Comparison of ENCODE assay signal across 8 mouse cellular contexts in genomic region chr11:43835880-43836740, GRCm38 (mm10).
DNase-seq lines count a peak whose midpoint lies in the region; ATAC-seq and TF ChIP-seq lines count a peak whose summit lies in the region.

No protein-coding gene starts in this region.

- H3K27ac ChIP-seq in embryonic facial prominence, embryonic 13.5 days: no peak overlapping the region
- no peak overlapping the region for H3K27ac ChIP-seq in kidney, adult 2 months (ENCODE audit: insufficient read depth, low read depth, low read length)
- H3K27ac ChIP-seq in limb, embryonic 11.5 days (replicated peaks; ENCODE audit: low read depth, low read length): no peak overlapping the region
- H3K27ac ChIP-seq in midbrain, embryonic 12.5 days (replicated peaks): no peak overlapping the region
- peak overlapping the region; percentile 34; the same call in 1 of the 2 replicates for H3K27ac ChIP-seq in spleen, adult 2 months (ENCODE audit: insufficient read depth, low read length)

- H3K36me3 ChIP-seq in embryonic facial prominence, embryonic 13.5 days: no peaks in the 10 kb centered on the region
- no peaks in the 10 kb centered on the region for H3K36me3 ChIP-seq in kidney, adult 2 months (ENCODE audit: control insufficient read depth, insufficient read depth, low read length)
- H3K36me3 ChIP-seq in limb, embryonic 11.5 days (ENCODE audit: control insufficient read depth, insufficient read depth, low read length): no peaks in the 10 kb centered on the region
- no peaks in the 10 kb centered on the region for H3K36me3 ChIP-seq in midbrain, embryonic 12.5 days
- H3K36me3 ChIP-seq in spleen, adult 2 months (ENCODE audit: control insufficient read depth, insufficient read depth, low read length): no peaks in the 10 kb centered on the region

- WGBS in embryonic facial prominence, embryonic 13.5 days: 5% methylated on average over 68 of the region's 68 CpGs
- WGBS in kidney, adult 2 months: 4% methylated on average over 68 of the region's 68 CpGs
- whole genome bisulfite sequencing in limb, embryonic 11.5 days: 5% methylated on average over 62 of the region's 68 CpGs
- WGBS in midbrain, embryonic 12.5 days: 6% methylated on average over 66 of the region's 68 CpGs
- WGBS in spleen, adult 2 months: 7% methylated on average over 68 of the region's 68 CpGs

- TF ChIP-seq POLR2A in kidney, adult 2 months (IDR thresholded peaks at IDR 0.05; ENCODE audit: low read depth, low read length): no peak
- TF ChIP-seq POLR2A in spleen, adult 2 months (IDR thresholded peaks at IDR 0.05; ENCODE audit: low read depth, low read length): no peak

- peak; percentile 85 for ATAC-seq in embryonic facial prominence, embryonic 13.5 days (ENCODE audit: insufficient number of reproducible peaks, insufficient read depth, low FRiP score, low TSS enrichment, low read depth)
- peak; percentile 94 for ATAC-seq in limb, embryonic 11.5 days (ENCODE audit: insufficient number of reproducible peaks, low FRiP score, low TSS enrichment, low read depth)
- ATAC-seq in midbrain, embryonic 12.5 days (ENCODE audit: low FRiP score, low read depth): peak; percentile 99

- H3K4me1 ChIP-seq in embryonic facial prominence, embryonic 13.5 days: peaks cover 8% of the 10 kb centered on the region
- no peaks in the 10 kb centered on the region for H3K4me1 ChIP-seq in kidney, adult 2 months (ENCODE audit: control insufficient read depth, insufficient read depth, low read length)
- H3K4me1 ChIP-seq in limb, embryonic 11.5 days (ENCODE audit: control insufficient read depth, insufficient read depth, low read length): no peaks in the 10 kb centered on the region
- peaks cover 7% of the 10 kb centered on the region; the same call in 1 of the 2 replicates for H3K4me1 ChIP-seq in midbrain, embryonic 12.5 days
- no peaks in the 10 kb centered on the region; the same call in 1 of the 2 replicates for H3K4me1 ChIP-seq in spleen, adult 2 months (ENCODE audit: control insufficient read depth, insufficient read depth, insufficient read length)

- peak; percentile 88 for DNase-seq in adrenal gland, postnatal 36 days
- peak; percentile 50 for DNase-seq in heart, adult 8-10 months (ENCODE audit: low spot score)
- DNase-seq in kidney, adult 2 months: peak; percentile 75
- peak; percentile 87 for DNase-seq in limb, embryonic 11.5 days (ENCODE audit: low spot score)
- DNase-seq in spleen, adult 2 months (ENCODE audit: low read depth in 1 of 2, low spot score in 2 of 2): no peak
- no peak for DNase-seq in T-cell, adult 2 months (ENCODE audit: low spot score)

- peak overlapping the region; percentile 56 for H3K4me3 ChIP-seq in embryonic facial prominence, embryonic 13.5 days
- peak overlapping the region; percentile 16 for H3K4me3 ChIP-seq in kidney, adult 2 months (ENCODE audit: insufficient read depth, low read depth, low read length)
- peak overlapping the region; percentile 41 for H3K4me3 ChIP-seq in limb, embryonic 11.5 days (ENCODE audit: low read depth, low read length)
- H3K4me3 ChIP-seq in midbrain, embryonic 12.5 days: peak overlapping the region; percentile 63
- H3K4me3 ChIP-seq in spleen, adult 2 months (ENCODE audit: extremely low read depth, insufficient read depth, insufficient read length): peak overlapping the region; percentile 27; the same call in 1 of the 2 replicates

- TF ChIP-seq CTCF in kidney, adult 2 months (conservative IDR thresholded peaks at IDR 0.05; ENCODE audit: insufficient read depth, insufficient read length, low read depth, low read length): no peak; the same call in 1 of the 2 replicates
- TF ChIP-seq CTCF in spleen, adult 2 months (IDR thresholded peaks at IDR 0.05; ENCODE audit: extremely low read depth, insufficient read depth, insufficient read length, insufficient replicate concordance): no peak

- peak overlapping the region; percentile 81 for H3K4me2 ChIP-seq in embryonic facial prominence, embryonic 13.5 days
- H3K4me2 ChIP-seq in limb, embryonic 11.5 days (ENCODE audit: low read depth, severe bottlenecking): peak overlapping the region; percentile 87
- H3K4me2 ChIP-seq in midbrain, embryonic 12.5 days (replicated peaks): peak overlapping the region; percentile 75

- peaks cover 51% of the 10 kb centered on the region for H3K27me3 ChIP-seq in embryonic facial prominence, embryonic 13.5 days
- no peaks in the 10 kb centered on the region for H3K27me3 ChIP-seq in kidney, adult 2 months (replicated peaks; ENCODE audit: control insufficient read depth, insufficient read depth, low read length)
- peaks cover 23% of the 10 kb centered on the region for H3K27me3 ChIP-seq in limb, embryonic 11.5 days (ENCODE audit: control insufficient read depth, insufficient read depth, low read length)
- peaks cover 37% of the 10 kb centered on the region for H3K27me3 ChIP-seq in midbrain, embryonic 12.5 days
- H3K27me3 ChIP-seq in spleen, adult 2 months (ENCODE audit: control insufficient read depth, insufficient read depth, low read length): peaks cover 5% of the 10 kb centered on the region; the same call in 1 of the 2 replicates

- H3K9ac ChIP-seq in embryonic facial prominence, embryonic 13.5 days: peak overlapping the region; percentile 74
- peak overlapping the region; percentile 59 for H3K9ac ChIP-seq in limb, embryonic 11.5 days (ENCODE audit: low read length)
- H3K9ac ChIP-seq in midbrain, embryonic 12.5 days (replicated peaks): peak overlapping the region; percentile 72

- H3K9me3 ChIP-seq in embryonic facial prominence, embryonic 13.5 days: no peaks in the 10 kb centered on the region
- no peaks in the 10 kb centered on the region for H3K9me3 ChIP-seq in limb, embryonic 11.5 days (ENCODE audit: control insufficient read depth, low read length)
- no peaks in the 10 kb centered on the region for H3K9me3 ChIP-seq in midbrain, embryonic 12.5 days

Comparison
In these comparisons a context has a peak if more than half of its experiments do, and no peak if none do; other contexts are left out.
1. DNase-seq: peak in adrenal gland, postnatal 36 days (2 of 2), heart, adult 8-10 months (single experiment), kidney, adult 2 months (single experiment) and limb, embryonic 11.5 days (single experiment); none in spleen, adult 2 months (0 of 2) and T-cell, adult 2 months (single experiment).
2. Peak in every context shown above with its lines, with median percentiles within 50 percentile points of each other: ATAC-seq, H3K4me2 ChIP-seq, H3K4me3 ChIP-seq and H3K9ac ChIP-seq.